Mouse (Mus musculus) bone marrow, adult 2 months (tissue): ENCODE data around the gene L3mbtl1. TPM values are rescaled to one million over a fixed set of nuclear protein-coding genes. Genes with fewer than 3 reads are reported as not detected.

Experiments used
- H3K27ac ChIP-seq: fragments of 200-500 bp; 2 replicates; pipeline ENCODE4 v1.5.1; 2012; ENCODE audit warnings: low read depth, mild to moderate bottlenecking, control low read depth, inconsistent platforms, low read length; ENCODE audit not compliant: control insufficient read depth, poor library complexity, insufficient read depth
- H3K4me1 ChIP-seq: fragments of 200-500 bp; 2 replicates; pipeline ENCODE4 v1.6.1; 2011; ENCODE audit warnings: low read length; ENCODE audit not compliant: control insufficient read depth, insufficient read depth
- H3K4me3 ChIP-seq: fragments of 200-500 bp; replicated peaks from 2 replicates; pipeline ENCODE3; 2011; ENCODE audit warnings: mild to moderate bottlenecking, low read depth, low read length, control low read depth; ENCODE audit not compliant: control insufficient read depth
- CTCF ChIP-seq: fragments of 200-500 bp; IDR thresholded peaks from 2 replicates; pipeline ENCODE4 v1.5.1; 2011; ENCODE audit warnings: low read length, control low read depth; ENCODE audit not compliant: control insufficient read depth, insufficient read depth
- POLR2A ChIP-seq: fragments of 200-500 bp; IDR thresholded peaks from 2 replicates; pipeline ENCODE4 v1.6.1; 2011; ENCODE audit warnings: low read depth, mild to moderate bottlenecking, control low read depth, low read length, borderline replicate concordance; ENCODE audit not compliant: control insufficient read depth
- WGBS: fragments of 180-500 bp; shearing (Covaris S2); methylation state at CpG from one replicate; pipeline ENCODE4 v1.1.7; 2018; 5-methylcytosine and 5-hydroxymethylcytosine counted together
- polyA plus RNA-seq: library from polyadenylated mRNA; stranded (reverse); fragments of >200 nt; gene quantifications from 2 replicates; pipeline ENCODE4 v1.2.4, GENCODE M21; 2011; ENCODE audit warnings: low replicate concordance; ENCODE audit not compliant: missing spikeins, insufficient read depth, insufficient read length

Gene L3mbtl1
- polyA plus RNA-seq, 1 experiment, result 0.52 TPM

DNA sequence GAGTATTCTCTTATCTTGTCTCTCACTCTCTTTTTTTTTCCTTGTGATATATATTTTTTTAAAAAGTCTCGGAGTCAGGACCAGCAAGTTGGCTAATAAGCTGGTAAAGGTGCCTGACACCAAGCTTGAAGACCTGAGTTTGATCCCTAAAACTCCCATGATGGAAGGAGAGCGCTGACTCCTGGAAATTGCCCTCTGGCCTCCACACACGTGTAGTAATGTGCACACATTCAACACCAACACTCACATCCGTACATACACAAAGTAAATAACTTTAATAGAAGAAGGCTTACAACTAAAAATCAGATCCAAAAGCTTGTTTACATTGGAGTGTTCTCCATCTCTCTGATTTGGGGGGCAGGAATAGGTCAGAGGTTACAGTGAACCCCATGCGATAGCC lies 29.9 kb downstream of the L3mbtl1 start:
- TF ChIP-seq CTCF (no peak), POLR2A (no peak)
- H3K4me3 ChIP-seq, result no peak overlapping the region
- H3K27ac ChIP-seq, result no peak overlapping the region
- no peaks in the 10 kb centered on the region; the same call in 1 of the 2 replicates for H3K4me1 ChIP-seq
- 81% methylated on average over 5 of the region's 5 CpGs for WGBS

DNA sequence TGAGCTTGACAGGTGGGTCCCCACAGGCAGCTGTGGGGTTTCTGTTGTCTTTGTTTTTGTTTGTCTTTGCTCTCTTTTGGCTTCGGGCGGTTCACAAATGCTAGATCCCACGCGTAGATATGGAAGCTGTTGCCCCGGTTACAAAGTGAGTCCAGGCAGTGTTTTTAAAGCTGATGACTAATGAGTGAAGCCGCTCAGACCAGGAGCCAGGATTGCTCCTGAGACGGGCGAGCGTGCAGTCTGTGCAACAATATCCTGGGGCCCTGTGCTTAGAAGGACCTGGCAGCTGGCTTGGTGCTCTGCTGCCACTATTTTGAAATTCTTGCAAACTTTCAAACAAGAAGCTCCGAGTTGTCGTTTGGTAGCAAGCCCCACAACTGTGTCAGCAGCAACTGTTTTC lies 30.4 kb downstream of the L3mbtl1 start:
- H3K4me3 ChIP-seq, result no peak overlapping the region
- TF ChIP-seq CTCF (no peak), POLR2A (no peak)
- 71% methylated on average over 11 of the region's 11 CpGs for WGBS
- H3K27ac ChIP-seq, result no peak overlapping the region
- no peaks in the 10 kb centered on the region; the same call in 1 of the 2 replicates for H3K4me1 ChIP-seq

DNA sequence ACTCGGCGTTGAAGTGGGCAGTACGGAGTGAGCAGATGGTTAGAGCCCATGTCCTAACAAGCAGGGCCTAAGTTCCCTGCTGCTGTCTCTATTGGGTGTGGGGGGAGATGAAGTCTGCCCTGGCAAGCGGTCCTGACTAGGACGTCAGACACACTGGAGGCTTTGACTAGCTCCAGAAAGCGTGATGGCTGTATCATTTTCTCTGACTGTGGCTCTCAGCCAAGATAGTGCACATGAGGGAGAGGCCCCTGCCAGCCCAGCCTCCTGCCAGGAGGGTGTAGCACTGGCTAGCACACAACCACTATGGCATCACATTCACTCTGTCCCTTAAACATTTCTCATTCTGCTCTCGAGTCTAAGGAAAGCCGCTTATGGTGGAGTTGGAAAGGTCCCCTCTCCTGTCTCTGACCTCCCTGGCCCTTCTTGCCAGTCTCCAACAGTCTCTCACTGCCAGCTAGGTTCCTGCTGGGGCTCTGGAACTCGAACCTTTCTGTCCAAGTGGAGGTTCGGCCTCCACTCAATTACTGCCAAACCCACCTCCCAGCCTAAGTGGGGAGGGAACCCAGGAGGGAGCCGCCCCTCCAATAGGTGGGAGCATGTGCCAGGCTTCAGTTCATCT lies 32.0 kb downstream of the L3mbtl1 start:
- TF ChIP-seq POLR2A (no peak), CTCF (no peak)
- no peaks in the 10 kb centered on the region; the same call in 1 of the 2 replicates for H3K4me1 ChIP-seq
- WGBS, result 74% methylated on average over 11 of the region's 11 CpGs
- H3K27ac ChIP-seq, result no peak overlapping the region
- no peak overlapping the region for H3K4me3 ChIP-seq

DNA sequence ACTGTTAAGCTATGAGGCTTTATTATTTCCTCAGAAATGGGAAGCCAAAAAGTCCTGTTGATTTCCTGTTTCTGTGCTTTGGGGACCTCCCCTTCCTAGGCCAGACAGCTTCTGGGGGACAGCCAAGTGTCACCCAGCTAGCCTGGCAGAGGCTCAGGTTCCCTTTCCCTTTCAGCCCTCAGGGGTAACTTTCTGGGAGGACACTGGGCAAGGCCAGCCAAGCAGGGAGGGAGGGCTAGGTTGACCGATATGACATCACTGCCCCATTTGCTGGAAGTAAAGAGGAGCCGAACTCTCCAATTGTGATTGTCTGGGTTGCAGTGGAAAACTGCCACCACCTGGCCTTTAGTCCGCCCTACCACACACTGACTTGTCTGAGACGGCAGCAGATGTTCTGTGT lies 32.7 kb downstream of the L3mbtl1 start:
- TF ChIP-seq POLR2A, result no peak
- TF ChIP-seq CTCF, result no peak
- H3K4me1 ChIP-seq, result no peaks in the 10 kb centered on the region; the same call in 1 of the 2 replicates
- H3K27ac ChIP-seq, result no peak overlapping the region
- no peak overlapping the region for H3K4me3 ChIP-seq
- WGBS, result 25% methylated on average over 4 of the region's 4 CpGs

DNA sequence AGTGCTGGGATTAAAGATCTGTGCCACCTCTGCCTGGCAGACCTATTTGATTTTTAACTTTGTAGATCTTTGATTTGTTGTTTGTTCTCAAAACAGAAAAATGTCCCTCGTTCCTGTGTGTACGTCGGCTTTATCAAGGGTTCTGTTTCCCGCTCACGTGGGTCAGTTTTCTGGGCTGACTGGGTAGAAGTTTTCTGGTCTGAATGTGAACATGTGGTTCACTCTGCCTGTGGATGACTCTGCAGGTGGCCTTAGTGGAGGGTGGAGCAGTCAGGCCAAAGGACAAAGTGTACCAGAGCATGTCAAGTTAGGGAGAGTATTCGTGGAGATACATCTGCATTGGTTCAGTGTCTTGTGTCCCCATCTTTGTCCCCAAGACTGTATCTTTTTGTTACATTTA lies 41.1 kb downstream of the L3mbtl1 start:
- no peak overlapping the region for H3K4me3 ChIP-seq
- 86% methylated on average over 6 of the region's 6 CpGs for WGBS
- H3K4me1 ChIP-seq, result no peaks in the 10 kb centered on the region; the same call in 1 of the 2 replicates
- H3K27ac ChIP-seq, result no peak overlapping the region
- TF ChIP-seq POLR2A (no peak), CTCF (no peak)

DNA sequence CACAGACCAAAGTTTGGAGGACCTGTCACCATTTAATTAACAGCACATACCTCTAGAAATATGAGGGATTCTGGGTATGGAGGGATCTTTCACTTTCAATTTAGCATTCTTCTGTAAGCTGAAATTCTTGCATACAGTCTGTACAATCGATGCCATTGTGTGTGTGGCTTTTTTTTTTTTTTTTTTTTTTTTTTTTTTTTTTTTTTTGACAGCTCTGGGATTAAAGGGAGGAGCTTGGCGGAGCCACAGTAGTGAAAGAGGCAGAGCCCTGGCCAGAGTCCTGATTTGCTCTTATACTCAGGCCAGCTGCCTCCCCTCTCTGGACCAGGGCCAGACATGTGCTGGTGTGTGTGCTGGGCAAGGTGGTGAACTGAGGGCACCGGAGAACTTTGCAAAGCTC lies 42.7 kb downstream of the L3mbtl1 start:
- TF ChIP-seq POLR2A (no peak), CTCF (no peak)
- Histone ChIP-seq H3K4me1 (no peaks in the 10 kb centered on the region; the same call in 1 of the 2 replicates), H3K27ac (no peak overlapping the region), H3K4me3 (no peak overlapping the region)
- WGBS, result 45% methylated on average over 3 of the region's 3 CpGs

DNA sequence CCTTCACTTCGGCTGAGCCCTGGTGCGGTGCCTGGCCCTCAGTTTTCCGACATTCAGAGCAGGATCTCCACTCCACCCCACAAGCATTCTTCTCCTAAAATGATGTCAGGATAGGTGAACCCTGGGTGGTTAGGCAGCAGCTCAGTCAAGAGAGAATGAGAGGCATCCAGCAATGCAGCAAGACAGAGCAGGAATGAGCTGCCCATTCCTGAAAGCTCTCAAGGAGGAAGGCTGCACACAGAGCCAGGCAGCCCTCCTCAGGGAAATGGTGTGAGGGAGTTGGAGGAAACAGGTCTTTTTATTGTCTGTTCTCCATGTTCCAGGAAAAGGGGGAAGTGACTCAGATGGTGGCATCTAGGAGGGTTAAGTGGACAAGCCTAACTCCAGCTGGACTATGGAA lies 43.5 kb downstream of the L3mbtl1 start:
- Histone ChIP-seq H3K27ac (no peak overlapping the region), H3K4me3 (no peak overlapping the region), H3K4me1 (no peaks in the 10 kb centered on the region; the same call in 1 of the 2 replicates)
- 86% methylated on average over 3 of the region's 3 CpGs for WGBS
- TF ChIP-seq POLR2A, result no peak
- TF ChIP-seq CTCF, result no peak

DNA sequence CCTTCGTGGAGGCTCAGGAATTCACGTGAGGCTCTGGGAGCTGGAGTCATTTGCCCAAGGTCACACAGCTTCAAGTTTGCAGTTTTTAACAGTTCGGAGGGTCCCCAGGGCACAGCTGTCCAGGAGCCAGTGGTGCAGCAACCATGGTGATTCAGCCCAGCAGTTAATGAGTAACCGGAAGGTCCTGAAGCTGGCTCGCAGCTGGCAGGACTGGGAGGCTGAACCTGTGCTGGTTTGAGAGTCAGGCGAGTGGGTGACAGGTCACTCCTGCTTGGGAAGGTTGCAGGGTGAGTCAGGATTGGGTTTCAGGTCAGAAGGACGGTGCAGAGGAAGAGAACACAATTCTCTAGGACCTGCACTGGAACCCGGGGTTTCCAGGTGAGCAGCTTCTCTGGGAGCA lies 43.9 kb downstream of the L3mbtl1 start, which contains the start of gene Sgk2:
Gene Sgk2 (plus strand): TSS at position 113 of the 400 bp plus-strand sequence.
- TF ChIP-seq POLR2A (no peak), CTCF (no peak)
- WGBS, result 64% methylated on average over 8 of the region's 8 CpGs
- Histone ChIP-seq H3K4me1 (no peaks in the 10 kb centered on the region; the same call in 1 of the 2 replicates), H3K4me3 (no peak within 1 kb of the TSS), H3K27ac (no peak within 1 kb of the TSS)

DNA sequence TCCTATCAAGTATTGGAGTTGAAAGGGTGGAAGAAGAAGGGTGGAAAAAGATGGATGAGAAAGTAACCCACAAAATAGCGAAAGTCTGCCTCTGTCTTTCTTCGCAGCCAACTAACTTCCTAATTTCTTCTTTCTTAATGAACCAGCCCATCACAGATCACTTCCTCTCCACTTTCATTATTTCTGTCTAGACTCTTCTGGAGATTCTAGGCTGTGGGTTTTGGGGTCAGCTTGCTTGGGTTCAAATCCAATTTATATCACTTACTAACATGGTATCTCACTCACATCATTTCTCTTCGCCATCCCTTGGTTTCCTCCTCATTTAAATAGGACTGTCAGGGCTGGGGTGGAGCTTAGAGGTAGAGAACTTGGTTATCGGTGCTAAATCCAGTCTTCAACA lies 45.0 kb downstream of the L3mbtl1 start:
- TF ChIP-seq POLR2A, result no peak
- TF ChIP-seq CTCF, result no peak
- Histone ChIP-seq H3K27ac (no peak overlapping the region), H3K4me3 (no peak overlapping the region), H3K4me1 (no peaks in the 10 kb centered on the region; the same call in 1 of the 2 replicates)
- 33% methylated on average over 4 of the region's 4 CpGs for WGBS
